Mouse (Mus musculus): ENCODE measurements around the gene C9. TPM values are rescaled to one million over a fixed set of nuclear protein-coding genes. Genes with fewer than 3 reads are reported as not detected.

C9 gene
- polyA plus RNA-seq (2014; fragmentation: Nextera tagmentation; extraction: Ambion mirVana) = not detected in 2 replicates

DNA sequence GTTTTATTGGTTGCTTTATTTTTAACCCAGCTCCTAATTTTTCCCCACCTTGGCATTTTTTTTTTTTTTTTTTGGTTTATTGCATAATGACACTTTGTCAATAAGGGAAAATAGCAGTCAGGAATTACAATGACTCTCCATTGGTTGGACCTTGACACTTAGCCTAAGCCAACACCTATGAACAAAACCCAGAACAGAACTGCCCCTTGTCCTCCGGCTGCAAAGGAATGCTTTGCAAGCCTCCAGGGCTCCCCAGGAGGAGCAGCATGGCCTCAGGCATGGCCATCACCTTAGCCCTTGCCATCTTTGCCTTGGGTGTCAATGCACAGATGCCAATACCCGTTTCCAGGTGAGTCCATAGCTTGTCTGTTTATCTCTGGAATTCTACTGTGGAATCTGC is at the start of gene C9:
C9 (plus strand) TSS at position 193 of the 400 bp plus-strand sequence.
- DNase-seq = no peak
- Histone ChIP-seq H3K27me3 (ENCODE audit: control insufficient read depth, insufficient read depth, low read length) (no peaks in the 10 kb centered on the region), H3K4me1 (ENCODE audit: control insufficient read depth, insufficient read depth, low read length) (0 out of 2 replicates have a peak, but pooled peaks cover 5% of the 10 kb centered on the region), H3K4me3 (replicated peaks; ENCODE audit: low read depth, low read length) (no peak within 1 kb of the TSS), H3K36me3 (ENCODE audit: control insufficient read depth, insufficient read depth, low read length) (no peaks in the 10 kb centered on the region), H3K4me2 (ENCODE audit: low read length) (no peak within 1 kb of the TSS), H3K9me3 (ENCODE audit: control insufficient read depth, low read length) (no peaks in the 10 kb centered on the region), H3K9ac (replicated peaks; ENCODE audit: low read length) (no peak within 1 kb of the TSS), H3K27ac (replicated peaks; ENCODE audit: low read depth, low read length) (no peak within 1 kb of the TSS)
- ATAC-seq (ENCODE audit: low FRiP score, low TSS enrichment) = no peak
- WGBS = 74% methylated on average over 2 of the region's 2 CpGs

DNA sequence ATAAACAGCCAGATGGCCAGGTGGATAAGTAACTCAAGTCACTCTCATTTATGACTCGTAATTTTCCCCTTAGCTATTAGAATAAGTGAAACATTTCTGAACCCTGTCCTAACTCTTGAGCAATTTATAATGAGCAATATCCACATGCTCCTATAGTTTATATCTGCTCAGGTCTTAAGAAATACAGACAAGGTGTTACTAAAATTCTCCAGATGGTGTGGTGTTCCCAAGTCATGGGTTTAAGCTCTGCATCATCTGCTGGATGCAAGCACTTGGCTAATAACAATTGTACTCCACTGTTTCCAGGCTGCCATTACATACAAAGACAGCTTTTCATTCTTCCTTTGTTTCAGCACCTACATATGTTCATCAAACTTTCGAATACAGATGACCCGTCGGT is 46.9 kb upstream of the C9 start:
- no peak for DNase-seq
- H3K4me2 ChIP-seq (ENCODE audit: low read length) = no peak overlapping the region
- no peaks in the 10 kb centered on the region for H3K36me3 ChIP-seq (ENCODE audit: control insufficient read depth, insufficient read depth, low read length)
- H3K9ac ChIP-seq (replicated peaks; ENCODE audit: low read length) = no peak overlapping the region
- no peaks in the 10 kb centered on the region for H3K4me1 ChIP-seq (ENCODE audit: control insufficient read depth, insufficient read depth, low read length)
- no peak overlapping the region for H3K27ac ChIP-seq (replicated peaks; ENCODE audit: low read depth, low read length)
- ATAC-seq (ENCODE audit: low FRiP score, low TSS enrichment) = no peak
- WGBS = 90% methylated on average over 4 of the region's 4 CpGs
- no peak overlapping the region for H3K4me3 ChIP-seq (replicated peaks; ENCODE audit: low read depth, low read length)
- no peaks in the 10 kb centered on the region for H3K27me3 ChIP-seq (ENCODE audit: control insufficient read depth, insufficient read depth, low read length)
- no peaks in the 10 kb centered on the region for H3K9me3 ChIP-seq (ENCODE audit: control insufficient read depth, low read length)

DNA sequence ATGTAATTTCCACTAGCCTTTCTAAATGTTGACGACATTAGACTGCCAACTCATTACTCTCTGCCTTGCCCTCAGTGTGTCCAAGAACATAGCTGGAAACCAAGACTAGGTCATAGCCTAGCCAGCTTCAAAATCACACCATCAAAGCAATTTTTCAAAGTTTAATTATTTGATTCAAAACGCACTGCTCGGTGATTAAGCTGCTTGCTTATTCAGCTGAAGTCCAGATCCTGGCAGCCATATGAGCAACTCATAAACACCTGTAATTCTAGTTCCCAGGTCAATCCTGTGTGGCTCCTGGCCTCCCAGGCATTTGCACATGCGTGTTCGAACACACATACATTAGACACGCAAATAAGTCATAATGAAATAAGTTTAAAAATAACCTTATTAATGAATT is 46.2 kb upstream of the C9 start:
- DNase-seq (no peak), ATAC-seq (ENCODE audit: low FRiP score, low TSS enrichment) (no peak)
- Histone ChIP-seq H3K4me1 (ENCODE audit: control insufficient read depth, insufficient read depth, low read length) (no peaks in the 10 kb centered on the region), H3K9me3 (ENCODE audit: control insufficient read depth, low read length) (no peaks in the 10 kb centered on the region), H3K4me3 (replicated peaks; ENCODE audit: low read depth, low read length) (no peak overlapping the region), H3K9ac (replicated peaks; ENCODE audit: low read length) (no peak overlapping the region), H3K27ac (replicated peaks; ENCODE audit: low read depth, low read length) (no peak overlapping the region), H3K4me2 (ENCODE audit: low read length) (no peak overlapping the region), H3K36me3 (ENCODE audit: control insufficient read depth, insufficient read depth, low read length) (no peaks in the 10 kb centered on the region), H3K27me3 (ENCODE audit: control insufficient read depth, insufficient read depth, low read length) (no peaks in the 10 kb centered on the region)
- WGBS = 94% methylated on average over 6 of the region's 6 CpGs

DNA sequence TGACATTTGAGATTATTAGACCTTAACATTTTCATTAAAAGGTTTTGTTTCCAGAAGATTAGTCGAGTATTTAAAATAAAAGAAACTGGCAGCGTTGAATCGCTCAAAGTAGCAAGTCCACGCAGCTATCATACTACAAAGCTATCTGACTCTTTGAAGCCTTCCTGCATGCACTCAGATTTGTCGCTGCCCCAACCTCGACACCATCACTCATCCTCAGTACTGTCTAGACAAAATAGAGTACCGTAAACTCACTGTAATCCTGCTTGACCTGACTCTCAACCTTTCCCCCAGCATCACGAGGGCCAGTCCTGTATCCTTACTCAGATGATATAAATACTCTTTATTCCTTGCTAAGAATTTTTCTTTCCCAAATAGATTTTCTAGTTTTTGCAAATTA is 45.0 kb upstream of the C9 start:
- ATAC-seq (ENCODE audit: low FRiP score, low TSS enrichment) = no peak

DNA sequence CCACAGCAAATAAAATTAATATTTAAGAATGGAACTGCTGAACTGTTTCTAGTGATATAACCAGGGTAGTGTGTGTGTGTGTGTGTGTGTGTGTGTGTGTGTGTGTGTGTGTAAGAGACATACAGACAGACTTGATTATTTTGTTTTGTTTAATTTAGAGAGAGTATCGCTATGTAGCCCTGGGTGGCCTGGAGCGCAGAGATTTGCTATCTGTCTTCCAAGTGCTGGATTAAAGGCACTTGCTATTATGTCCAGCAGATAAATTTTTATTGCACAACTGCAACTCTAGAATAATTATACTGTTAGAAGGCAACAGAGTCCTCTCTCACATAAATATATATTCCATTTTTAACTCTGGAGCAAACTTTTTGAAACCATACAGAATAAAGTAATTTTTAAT is 42.7 kb upstream of the C9 start:
- Histone ChIP-seq H3K27me3 (ENCODE audit: control insufficient read depth, insufficient read depth, low read length) (no peaks in the 10 kb centered on the region), H3K9ac (replicated peaks; ENCODE audit: low read length) (no peak overlapping the region), H3K9me3 (ENCODE audit: control insufficient read depth, low read length) (no peaks in the 10 kb centered on the region), H3K36me3 (ENCODE audit: control insufficient read depth, insufficient read depth, low read length) (no peaks in the 10 kb centered on the region), H3K4me1 (ENCODE audit: control insufficient read depth, insufficient read depth, low read length) (no peaks in the 10 kb centered on the region), H3K27ac (replicated peaks; ENCODE audit: low read depth, low read length) (no peak overlapping the region), H3K4me3 (replicated peaks; ENCODE audit: low read depth, low read length) (no peak overlapping the region), H3K4me2 (ENCODE audit: low read length) (no peak overlapping the region)
- DNase-seq (no peak), ATAC-seq (ENCODE audit: low FRiP score, low TSS enrichment) (no peak)
- 82% methylated on average over 2 of the region's 2 CpGs for WGBS

More for the DNA sequence above, 45.0 kb upstream of the C9 start:
- Histone ChIP-seq H3K4me3 (replicated peaks; ENCODE audit: low read depth, low read length) (no peak overlapping the region), H3K36me3 (ENCODE audit: control insufficient read depth, insufficient read depth, low read length) (no peaks in the 10 kb centered on the region), H3K9me3 (ENCODE audit: control insufficient read depth, low read length) (no peaks in the 10 kb centered on the region), H3K27me3 (ENCODE audit: control insufficient read depth, insufficient read depth, low read length) (no peaks in the 10 kb centered on the region), H3K4me1 (ENCODE audit: control insufficient read depth, insufficient read depth, low read length) (no peaks in the 10 kb centered on the region), H3K4me2 (ENCODE audit: low read length) (no peak overlapping the region), H3K27ac (replicated peaks; ENCODE audit: low read depth, low read length) (no peak overlapping the region), H3K9ac (replicated peaks; ENCODE audit: low read length) (no peak overlapping the region)
- 81% methylated on average over 8 of the region's 8 CpGs for WGBS
- DNase-seq = no peak

DNA sequence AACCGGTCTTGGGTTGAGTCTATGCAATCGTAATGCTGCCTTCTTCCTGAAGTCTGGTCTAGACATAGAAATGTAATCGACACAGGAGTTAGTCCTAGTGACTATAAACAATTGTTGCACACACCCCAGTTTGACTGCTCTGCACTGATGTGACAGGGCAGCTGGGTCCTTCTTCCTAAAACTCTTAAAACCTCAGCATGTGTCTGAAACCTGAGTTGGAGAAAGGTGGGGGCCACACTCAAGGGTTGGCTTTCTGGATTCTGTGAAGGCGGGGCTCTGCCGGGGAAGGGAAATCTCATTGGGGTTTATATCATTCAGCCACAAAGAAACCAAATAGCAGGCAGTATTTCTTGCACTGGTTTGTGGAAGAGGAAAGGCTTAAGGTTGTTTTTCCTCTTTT is 41.0 kb upstream of the C9 start:
- no peak overlapping the region for H3K4me3 ChIP-seq (replicated peaks; ENCODE audit: low read depth, low read length)
- H3K4me2 ChIP-seq (ENCODE audit: low read length) = no peak overlapping the region
- WGBS = 88% methylated on average over 5 of the region's 5 CpGs
- H3K27me3 ChIP-seq (ENCODE audit: control insufficient read depth, insufficient read depth, low read length) = no peaks in the 10 kb centered on the region
- ATAC-seq (ENCODE audit: low FRiP score, low TSS enrichment) (no peak), DNase-seq (no peak)
- no peaks in the 10 kb centered on the region for H3K4me1 ChIP-seq (ENCODE audit: control insufficient read depth, insufficient read depth, low read length)
- no peak overlapping the region for H3K9ac ChIP-seq (replicated peaks; ENCODE audit: low read length)
- no peaks in the 10 kb centered on the region for H3K36me3 ChIP-seq (ENCODE audit: control insufficient read depth, insufficient read depth, low read length)
- H3K9me3 ChIP-seq (ENCODE audit: control insufficient read depth, low read length) = no peaks in the 10 kb centered on the region
- no peak overlapping the region for H3K27ac ChIP-seq (replicated peaks; ENCODE audit: low read depth, low read length)

DNA sequence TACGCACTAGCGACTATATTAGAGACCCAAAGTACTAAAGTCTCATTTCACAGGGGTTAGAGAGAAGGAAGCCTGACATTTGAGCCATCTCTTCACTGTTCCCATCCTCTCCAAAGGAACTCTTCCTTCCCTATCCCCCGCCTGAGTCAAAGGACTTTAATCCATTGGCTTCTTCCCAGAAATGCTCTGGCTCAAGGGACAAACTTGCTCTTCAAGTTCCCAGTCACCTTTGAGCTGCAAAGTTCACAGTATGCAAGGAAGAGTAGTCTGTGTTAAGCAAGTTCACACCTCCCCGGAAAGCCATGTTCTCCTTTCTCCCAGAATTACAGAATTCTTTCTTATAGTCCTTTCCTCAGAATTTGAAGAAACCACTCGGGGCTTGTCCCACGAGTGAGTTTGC is 38.4 kb upstream of the C9 start:
- no peak overlapping the region for H3K9ac ChIP-seq (replicated peaks; ENCODE audit: low read length)
- no peak overlapping the region for H3K27ac ChIP-seq (replicated peaks; ENCODE audit: low read depth, low read length)
- H3K36me3 ChIP-seq (ENCODE audit: control insufficient read depth, insufficient read depth, low read length) = no peaks in the 10 kb centered on the region
- no peaks in the 10 kb centered on the region for H3K9me3 ChIP-seq (ENCODE audit: control insufficient read depth, low read length)
- H3K27me3 ChIP-seq (ENCODE audit: control insufficient read depth, insufficient read depth, low read length) = no peaks in the 10 kb centered on the region
- 86% methylated on average over 6 of the region's 6 CpGs for WGBS
- H3K4me1 ChIP-seq (ENCODE audit: control insufficient read depth, insufficient read depth, low read length) = no peaks in the 10 kb centered on the region
- ATAC-seq (ENCODE audit: low FRiP score, low TSS enrichment) (no peak), DNase-seq (no peak)
- no peak overlapping the region for H3K4me2 ChIP-seq (ENCODE audit: low read length)
- no peak overlapping the region for H3K4me3 ChIP-seq (replicated peaks; ENCODE audit: low read depth, low read length)

DNA sequence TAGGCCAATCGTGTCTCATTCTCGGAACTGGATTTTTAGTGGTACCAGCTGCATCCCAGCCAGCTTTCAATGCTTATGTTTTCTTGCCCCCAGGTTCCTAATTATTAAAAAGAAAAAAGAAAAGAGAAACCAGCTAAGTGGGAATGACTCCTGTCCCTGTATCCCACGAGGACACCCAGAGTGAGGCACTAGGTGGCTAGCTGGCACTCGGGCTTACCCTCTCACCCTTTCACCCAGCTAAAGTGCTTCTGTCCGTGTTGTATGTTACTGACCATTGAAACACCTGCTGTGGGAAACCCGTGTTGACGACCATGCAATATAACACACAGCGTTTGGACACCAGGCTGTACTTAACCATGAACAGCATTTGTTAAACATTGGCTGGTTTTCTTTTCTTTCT is 36.1 kb upstream of the C9 start:
- Histone ChIP-seq H3K27me3 (ENCODE audit: control insufficient read depth, insufficient read depth, low read length) (no peaks in the 10 kb centered on the region), H3K36me3 (ENCODE audit: control insufficient read depth, insufficient read depth, low read length) (no peaks in the 10 kb centered on the region), H3K9me3 (ENCODE audit: control insufficient read depth, low read length) (no peaks in the 10 kb centered on the region), H3K4me2 (ENCODE audit: low read length) (no peak overlapping the region), H3K4me3 (replicated peaks; ENCODE audit: low read depth, low read length) (no peak overlapping the region), H3K27ac (replicated peaks; ENCODE audit: low read depth, low read length) (no peak overlapping the region), H3K4me1 (ENCODE audit: control insufficient read depth, insufficient read depth, low read length) (no peaks in the 10 kb centered on the region), H3K9ac (replicated peaks; ENCODE audit: low read length) (no peak overlapping the region)
- no peak for ATAC-seq (ENCODE audit: low FRiP score, low TSS enrichment)
- no peak for DNase-seq
- WGBS = 88% methylated on average over 8 of the region's 8 CpGs

DNA sequence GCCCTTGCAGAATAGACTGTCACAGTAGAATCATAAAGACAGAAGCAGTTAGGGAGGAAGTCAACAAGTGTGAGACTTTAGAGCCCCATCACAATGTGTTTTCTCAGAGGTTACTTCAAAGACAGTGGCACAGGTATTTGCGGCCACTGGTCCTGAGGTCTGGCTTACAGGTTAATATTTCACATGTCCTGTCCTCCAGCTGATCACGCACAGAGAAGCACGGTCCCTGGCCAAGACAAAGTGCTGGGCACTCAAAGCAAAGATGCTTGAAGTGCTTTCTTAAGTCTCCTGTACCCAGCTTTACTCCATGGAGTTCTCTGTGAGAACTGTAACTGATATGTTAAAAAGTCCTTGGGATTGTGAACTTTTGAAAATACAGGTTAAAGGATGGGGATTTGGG is 35.0 kb upstream of the C9 start:
- Histone ChIP-seq H3K27ac (replicated peaks; ENCODE audit: low read depth, low read length) (no peak overlapping the region), H3K36me3 (ENCODE audit: control insufficient read depth, insufficient read depth, low read length) (no peaks in the 10 kb centered on the region), H3K9ac (replicated peaks; ENCODE audit: low read length) (no peak overlapping the region), H3K4me2 (ENCODE audit: low read length) (no peak overlapping the region), H3K4me1 (ENCODE audit: control insufficient read depth, insufficient read depth, low read length) (no peaks in the 10 kb centered on the region), H3K4me3 (replicated peaks; ENCODE audit: low read depth, low read length) (no peak overlapping the region), H3K27me3 (ENCODE audit: control insufficient read depth, insufficient read depth, low read length) (no peaks in the 10 kb centered on the region), H3K9me3 (ENCODE audit: control insufficient read depth, low read length) (no peaks in the 10 kb centered on the region)
- no peak for DNase-seq
- 92% methylated on average over 3 of the region's 3 CpGs for WGBS
- ATAC-seq (ENCODE audit: low FRiP score, low TSS enrichment) = no peak
